Mouse (Mus musculus) 3T3-L1 (cell line): ENCODE measurements around the gene Bricd5.
A peak's percentile ranks its signal among the peaks of the same experiment; 100 is the strongest.
"Not testable (repeated sequence)": the region's sequence is repeated elsewhere in the genome, so short reads cannot be mapped to it uniquely, and the experiment has no call there.

Source experiments
- DNase-seq: peaks from one replicate; pipeline ENCODE4 v3.0.0-alpha.2; 2015; ENCODE audit warnings: low read depth, low spot score

The Bricd5 gene

GRCm38 (mm10) chr17:24473612-24474275 is at the start of gene Bricd5:
TSS of gene Bricd5 (plus strand) at chr17:24473884.
- no peak for DNase-seq

GRCm38 (mm10) chr17:24424489-24424888 is 49.2 kb upstream of the Bricd5 start:
- no peak for DNase-seq

GRCm38 (mm10) chr17:24425326-24425725 is 48.4 kb upstream of the Bricd5 start:
- DNase-seq: not testable (repeated sequence)

GRCm38 (mm10) chr17:24425905-24426304 is 47.8 kb upstream of the Bricd5 start:
- DNase-seq: peak; percentile 29

- DNase-seq: peak; percentile 99
Measured at GRCm38 (mm10) chr17:24426471-24427169, 47.1 kb upstream of the Bricd5 start, which contains the start of gene Eci1. TSS of gene Eci1 (plus strand) at chr17:24426641.

GRCm38 (mm10) chr17:24427170-24427557 is 46.5 kb upstream of the Bricd5 start:
- DNase-seq: peak; percentile 50

GRCm38 (mm10) chr17:24429201-24429983 is 44.3 kb upstream of the Bricd5 start:
- DNase-seq: no peak

GRCm38 (mm10) chr17:24437016-24437415 is 36.7 kb upstream of the Bricd5 start:
- DNase-seq: peak; percentile 78

- peak; percentile 36 for DNase-seq
Measured at GRCm38 (mm10) chr17:24440377-24440776, 33.3 kb upstream of the Bricd5 start.

GRCm38 (mm10) chr17:24441148-24441547 is 32.5 kb upstream of the Bricd5 start:
- DNase-seq: peak; percentile 55

GRCm38 (mm10) chr17:24442107-24442506 is 31.6 kb upstream of the Bricd5 start:
- no peak for DNase-seq

GRCm38 (mm10) chr17:24442632-24443155 is 31.0 kb upstream of the Bricd5 start, which contains the start of gene Dnase1l2:
TSS of gene Dnase1l2 (minus strand) at chr17:24443105.
- no peak for DNase-seq

GRCm38 (mm10) chr17:24443409-24443808 is 30.3 kb upstream of the Bricd5 start:
- no peak for DNase-seq

GRCm38 (mm10) chr17:24446590-24446989 is 27.1 kb upstream of the Bricd5 start:
- no peak for DNase-seq

- DNase-seq: no peak
Measured at GRCm38 (mm10) chr17:24449507-24449906, 24.2 kb upstream of the Bricd5 start.

- no peak for DNase-seq
Measured at GRCm38 (mm10) chr17:24451220-24451619, 22.5 kb upstream of the Bricd5 start.

- DNase-seq: no peak
Measured at GRCm38 (mm10) chr17:24453372-24453771, 20.3 kb upstream of the Bricd5 start.

GRCm38 (mm10) chr17:24454218-24454755 is 19.4 kb upstream of the Bricd5 start:
- DNase-seq: no peak

- peak; percentile 100 for DNase-seq
Measured at GRCm38 (mm10) chr17:24454756-24455522, 18.7 kb upstream of the Bricd5 start.

- DNase-seq: not testable (repeated sequence)
Measured at GRCm38 (mm10) chr17:24455523-24456206, 18.0 kb upstream of the Bricd5 start.
